Mouse (Mus musculus): ENCODE data around the gene Tshz2. TPM values are rescaled to one million over a fixed set of nuclear protein-coding genes. Genes with fewer than 3 reads are reported as not detected.

The Tshz2 gene
- polyA plus RNA-seq, 1 experiment from 2014 or later: 0.88 TPM

DNA sequence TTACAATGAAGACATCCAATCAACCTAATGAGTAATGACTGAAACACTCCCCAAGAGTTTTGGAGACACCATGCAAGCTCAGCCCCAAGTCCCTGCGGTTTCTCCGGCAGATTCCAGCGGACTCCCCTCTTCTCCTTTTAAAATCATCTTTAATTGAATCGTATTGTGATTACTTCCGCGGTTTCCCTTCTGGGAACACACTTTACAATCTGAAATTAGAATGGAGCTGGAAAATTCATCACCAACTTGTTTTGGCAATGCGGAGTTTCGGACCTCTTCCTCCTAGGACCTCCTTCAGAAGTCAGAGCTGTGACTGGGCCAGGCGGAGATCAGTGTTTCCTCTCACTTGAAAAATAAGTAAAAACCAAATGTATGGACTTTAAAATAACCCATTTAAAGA lies 119.3 kb downstream of the Tshz2 start:
- no peak for DNase-seq (ENCODE audit: extremely low spot score, low spot score)
- Histone ChIP-seq H3K4me3 (no peak overlapping the region), H3K27me3 (ENCODE audit: poor library complexity, severe bottlenecking) (no peaks in the 10 kb centered on the region), H3K9me3 (peaks cover 4% of the 10 kb centered on the region; the same call in 1 of the 2 replicates), H3K36me3 (replicated peaks) (no peaks in the 10 kb centered on the region), H3K4me1 (peaks cover 28% of the 10 kb centered on the region), H3K27ac (no peak overlapping the region)
- 94% methylated on average over 9 of the region's 9 CpGs for WGBS

DNA sequence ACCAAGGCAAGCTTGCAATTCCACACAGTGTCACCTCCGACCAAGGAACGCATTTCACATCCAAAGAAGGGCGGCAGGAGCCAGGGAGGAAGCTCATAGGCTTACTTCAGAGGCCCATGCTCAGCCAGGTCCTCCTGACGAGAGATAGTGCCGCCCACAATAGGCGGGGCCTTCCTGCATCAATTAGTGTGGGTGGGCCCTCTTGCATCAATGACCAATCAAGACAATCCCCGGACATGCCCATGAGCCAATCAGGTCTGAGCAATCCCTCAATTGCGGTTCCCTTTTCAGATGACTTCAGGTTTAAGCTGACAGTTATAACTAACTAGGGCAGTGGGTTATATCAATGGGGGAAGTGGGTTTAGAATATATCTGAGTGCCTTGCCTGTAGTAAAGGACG lies 120.6 kb downstream of the Tshz2 start:
- Histone ChIP-seq H3K4me3 (no peak overlapping the region), H3K9me3 (no peaks in the 10 kb centered on the region), H3K27ac (no peak overlapping the region), H3K4me1 (peaks cover 28% of the 10 kb centered on the region), H3K36me3 (replicated peaks) (no peaks in the 10 kb centered on the region), H3K27me3 (ENCODE audit: poor library complexity, severe bottlenecking) (no peaks in the 10 kb centered on the region)
- no peak for DNase-seq (ENCODE audit: extremely low spot score, low spot score)
- WGBS: 82% methylated on average over 9 of the region's 9 CpGs

DNA sequence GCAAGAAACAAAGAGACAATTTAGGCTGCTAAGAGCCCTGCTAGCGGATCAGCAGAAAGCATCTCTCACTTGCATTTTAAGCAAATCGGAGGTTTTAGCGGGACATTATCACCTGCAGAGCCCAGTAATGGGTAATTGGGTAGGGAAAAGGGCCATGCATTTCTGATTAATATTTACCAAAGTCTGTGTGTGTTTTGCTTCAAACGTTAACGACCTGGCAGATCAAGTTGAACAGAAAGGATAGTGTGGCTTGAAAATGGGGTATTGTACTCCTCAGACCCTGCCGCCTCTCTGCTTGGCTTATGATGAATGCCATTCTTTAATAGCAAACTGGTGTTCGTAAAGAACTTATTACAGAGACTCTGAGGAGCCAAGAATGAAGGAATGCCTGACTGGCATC lies 122.3 kb downstream of the Tshz2 start:
- 63% methylated on average over 7 of the region's 7 CpGs for WGBS
- Histone ChIP-seq H3K27me3 (ENCODE audit: poor library complexity, severe bottlenecking) (no peaks in the 10 kb centered on the region), H3K36me3 (replicated peaks) (no peaks in the 10 kb centered on the region), H3K4me1 (peaks cover 28% of the 10 kb centered on the region), H3K27ac (no peak overlapping the region), H3K9me3 (no peaks in the 10 kb centered on the region), H3K4me3 (no peak overlapping the region)
- no peak for DNase-seq (ENCODE audit: extremely low spot score, low spot score)

GRCm38 (mm10) chr2:169758120-169758519 lies 125.3 kb downstream of the Tshz2 start:
- H3K27ac ChIP-seq: no peak overlapping the region
- H3K9me3 ChIP-seq: no peaks in the 10 kb centered on the region
- 87% methylated on average over 6 of the region's 6 CpGs for WGBS
- no peaks in the 10 kb centered on the region for H3K27me3 ChIP-seq (ENCODE audit: poor library complexity, severe bottlenecking)
- no peak for DNase-seq (ENCODE audit: extremely low spot score, low spot score)
- no peak overlapping the region for H3K4me3 ChIP-seq
- peaks cover 12% of the 10 kb centered on the region for H3K4me1 ChIP-seq
- H3K36me3 ChIP-seq (replicated peaks): no peaks in the 10 kb centered on the region

DNA sequence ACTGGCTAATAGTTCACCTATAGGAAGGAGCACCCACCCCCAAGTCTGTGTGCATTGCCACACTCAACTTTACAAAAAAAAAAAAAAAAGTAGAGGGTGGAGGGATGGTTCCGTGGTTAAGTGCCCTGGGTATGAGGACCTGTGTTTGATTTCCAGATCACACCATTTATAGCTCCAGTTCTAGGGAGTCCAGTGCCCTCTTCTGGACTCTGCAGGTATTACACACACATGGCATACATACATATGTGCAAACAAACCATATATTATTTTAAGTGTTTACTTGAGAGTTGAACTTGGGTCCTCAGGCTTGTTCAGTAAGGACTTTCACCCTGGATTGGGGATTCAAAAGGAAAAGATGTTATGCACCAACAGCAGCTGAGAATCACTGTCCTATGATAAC lies 127.3 kb downstream of the Tshz2 start:
- Histone ChIP-seq H3K9me3 (no peaks in the 10 kb centered on the region), H3K4me3 (no peak overlapping the region), H3K36me3 (replicated peaks) (no peaks in the 10 kb centered on the region), H3K27me3 (ENCODE audit: poor library complexity, severe bottlenecking) (no peaks in the 10 kb centered on the region), H3K4me1 (peaks cover 8% of the 10 kb centered on the region), H3K27ac (no peak overlapping the region)
- no peak for DNase-seq (ENCODE audit: extremely low spot score, low spot score)
- WGBS: 96% methylated on average over 1 of the region's 1 CpGs

GRCm38 (mm10) chr2:169761726-169762125 lies 128.9 kb downstream of the Tshz2 start:
- Histone ChIP-seq H3K27me3 (ENCODE audit: poor library complexity, severe bottlenecking) (no peaks in the 10 kb centered on the region), H3K9me3 (no peaks in the 10 kb centered on the region), H3K4me3 (no peak overlapping the region), H3K27ac (no peak overlapping the region), H3K4me1 (no peaks in the 10 kb centered on the region; the same call in 1 of the 2 replicates), H3K36me3 (replicated peaks) (no peaks in the 10 kb centered on the region)
- WGBS: 46% methylated on average over 3 of the region's 3 CpGs
- no peak for DNase-seq (ENCODE audit: extremely low spot score, low spot score)

- whole genome bisulfite sequencing: 82% methylated on average over 8 of the region's 8 CpGs
- H3K27me3 ChIP-seq (ENCODE audit: poor library complexity, severe bottlenecking): no peaks in the 10 kb centered on the region
- H3K36me3 ChIP-seq (replicated peaks): no peaks in the 10 kb centered on the region
- no peak for DNase-seq (ENCODE audit: extremely low spot score, low spot score)
- H3K9me3 ChIP-seq: no peaks in the 10 kb centered on the region
- H3K4me3 ChIP-seq: no peak overlapping the region
- H3K4me1 ChIP-seq: no peaks in the 10 kb centered on the region; the same call in 1 of the 2 replicates
- no peak overlapping the region for H3K27ac ChIP-seq
Observed at GRCm38 (mm10) chr2:169762301-169762700, 129.5 kb downstream of the Tshz2 start.

DNA sequence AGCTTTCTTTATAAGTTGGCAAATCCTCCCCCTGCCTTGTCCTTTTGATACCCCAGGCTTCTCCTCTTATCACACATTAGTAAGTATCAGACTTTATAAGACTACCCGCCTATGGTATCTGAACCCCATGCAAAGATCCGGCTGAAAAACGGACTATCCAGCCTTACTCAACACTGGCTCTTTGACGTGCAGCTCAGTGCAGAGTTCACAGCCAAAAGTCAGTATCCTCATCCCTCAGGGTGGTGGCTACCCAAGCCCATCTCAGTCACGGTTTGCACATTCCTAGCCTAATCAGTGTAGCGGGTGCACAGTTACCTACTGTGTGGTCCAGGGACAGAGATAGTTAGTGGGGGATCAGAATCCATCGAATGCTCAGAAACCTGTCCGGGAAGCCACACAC lies 130.9 kb downstream of the Tshz2 start:
- DNase-seq (ENCODE audit: extremely low spot score, low spot score): no peak

GRCm38 (mm10) chr2:169766247-169766646 lies 133.4 kb downstream of the Tshz2 start:
- 84% methylated on average over 8 of the region's 8 CpGs for WGBS
- Histone ChIP-seq H3K4me3 (no peak overlapping the region), H3K27ac (no peak overlapping the region), H3K27me3 (ENCODE audit: poor library complexity, severe bottlenecking) (no peaks in the 10 kb centered on the region), H3K36me3 (replicated peaks) (no peaks in the 10 kb centered on the region), H3K9me3 (no peaks in the 10 kb centered on the region), H3K4me1 (no peaks in the 10 kb centered on the region; the same call in 1 of the 2 replicates)
- DNase-seq (ENCODE audit: extremely low spot score, low spot score): no peak

More for the DNA sequence above, 130.9 kb downstream of the Tshz2 start:
- WGBS: 87% methylated on average over 8 of the region's 8 CpGs
- no peaks in the 10 kb centered on the region for H3K36me3 ChIP-seq (replicated peaks)
- no peaks in the 10 kb centered on the region; the same call in 1 of the 2 replicates for H3K4me1 ChIP-seq
- no peaks in the 10 kb centered on the region for H3K9me3 ChIP-seq
- H3K4me3 ChIP-seq: no peak overlapping the region
- H3K27ac ChIP-seq: no peak overlapping the region
- no peaks in the 10 kb centered on the region for H3K27me3 ChIP-seq (ENCODE audit: poor library complexity, severe bottlenecking)

GRCm38 (mm10) chr2:169767281-169767680 lies 134.5 kb downstream of the Tshz2 start:
- 80% methylated on average over 3 of the region's 3 CpGs for WGBS
- no peak for DNase-seq (ENCODE audit: extremely low spot score, low spot score)
- H3K36me3 ChIP-seq (replicated peaks): no peaks in the 10 kb centered on the region
- no peaks in the 10 kb centered on the region for H3K27me3 ChIP-seq (ENCODE audit: poor library complexity, severe bottlenecking)
- H3K4me3 ChIP-seq: no peak overlapping the region
- H3K9me3 ChIP-seq: no peaks in the 10 kb centered on the region
- no peak overlapping the region for H3K27ac ChIP-seq
- H3K4me1 ChIP-seq: no peaks in the 10 kb centered on the region

DNA sequence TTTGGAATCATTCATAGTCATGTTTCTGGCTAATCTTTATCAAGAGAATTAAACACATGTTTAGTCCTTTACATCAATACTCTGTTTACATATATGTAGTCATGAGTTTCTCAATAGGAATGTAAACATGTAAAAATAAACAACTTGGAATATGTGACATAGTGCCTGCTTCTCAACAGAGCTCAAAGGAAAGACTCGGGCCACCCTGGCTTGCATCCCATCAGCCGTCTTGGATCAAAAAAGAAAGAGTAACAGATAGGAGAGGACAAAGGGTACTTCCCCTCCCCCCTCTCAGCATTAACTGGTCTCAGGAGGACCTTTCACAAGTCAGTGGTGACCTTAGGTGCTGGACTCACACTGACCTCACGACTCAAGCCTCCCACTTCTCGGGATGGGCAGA lies 142.3 kb downstream of the Tshz2 start:
- Histone ChIP-seq H3K27ac (no peak overlapping the region), H3K4me1 (0 out of 2 replicates have a peak, but pooled peaks cover 3% of the 10 kb centered on the region), H3K27me3 (ENCODE audit: poor library complexity, severe bottlenecking) (no peaks in the 10 kb centered on the region), H3K4me3 (no peak overlapping the region), H3K9me3 (no peaks in the 10 kb centered on the region), H3K36me3 (replicated peaks) (no peaks in the 10 kb centered on the region)
- DNase-seq (ENCODE audit: extremely low spot score, low spot score): no peak
- 66% methylated on average over 4 of the region's 4 CpGs for WGBS

GRCm38 (mm10) chr2:169777242-169777641 lies 144.4 kb downstream of the Tshz2 start:
- Histone ChIP-seq H3K27ac (no peak overlapping the region), H3K36me3 (replicated peaks) (no peaks in the 10 kb centered on the region), H3K27me3 (ENCODE audit: poor library complexity, severe bottlenecking) (no peaks in the 10 kb centered on the region), H3K9me3 (no peaks in the 10 kb centered on the region), H3K4me1 (peaks cover 4% of the 10 kb centered on the region; the same call in 1 of the 2 replicates), H3K4me3 (no peak overlapping the region)
- no peak for DNase-seq (ENCODE audit: extremely low spot score, low spot score)
- 70% methylated on average over 4 of the region's 4 CpGs for WGBS

- Histone ChIP-seq H3K36me3 (replicated peaks) (no peaks in the 10 kb centered on the region), H3K9me3 (no peaks in the 10 kb centered on the region), H3K27ac (no peak overlapping the region), H3K27me3 (ENCODE audit: poor library complexity, severe bottlenecking) (no peaks in the 10 kb centered on the region), H3K4me3 (no peak overlapping the region), H3K4me1 (peaks cover 4% of the 10 kb centered on the region; the same call in 1 of the 2 replicates)
- WGBS: 76% methylated on average over 2 of the region's 2 CpGs
- DNase-seq (ENCODE audit: extremely low spot score, low spot score): no peak
Observed at GRCm38 (mm10) chr2:169777764-169778163, 145.0 kb downstream of the Tshz2 start.

All from forebrain, embryonic 10.5 days (tissue).